Mouse (Mus musculus) CD8-positive naive resting alpha-beta T cell, adult 2 months (primary cell): ENCODE results near the gene Cxcr5.

ENCODE experiments used
- DNase-seq, 2 experiments: peaks; one replicate each; pipeline ENCODE4 v3.0.0; 2022; ENCODE audit warnings: low read depth in 2 of 2, low spot score in 2 of 2

Cxcr5 gene

DNA sequence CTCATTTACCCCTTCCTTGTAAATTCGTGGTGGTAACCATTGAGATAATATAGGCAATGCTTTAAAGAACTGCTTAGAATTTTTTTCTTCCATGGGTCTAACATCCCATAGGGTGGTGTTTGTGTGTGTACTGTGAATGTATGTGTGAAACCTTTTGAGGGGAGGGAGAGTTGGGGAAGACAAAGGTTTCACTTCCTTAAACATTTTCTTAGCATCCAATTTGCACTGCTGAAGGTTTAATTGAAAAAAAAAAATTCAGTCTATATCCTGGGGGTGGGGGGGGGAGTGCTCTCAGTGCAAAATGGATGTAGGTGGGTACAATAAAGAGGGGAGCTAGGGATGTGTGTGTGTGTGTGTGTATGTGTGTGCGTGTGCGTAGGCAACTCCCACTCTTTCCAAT lies 79.6 kb downstream of the Cxcr5 start:
- no peak for DNase-seq

DNA sequence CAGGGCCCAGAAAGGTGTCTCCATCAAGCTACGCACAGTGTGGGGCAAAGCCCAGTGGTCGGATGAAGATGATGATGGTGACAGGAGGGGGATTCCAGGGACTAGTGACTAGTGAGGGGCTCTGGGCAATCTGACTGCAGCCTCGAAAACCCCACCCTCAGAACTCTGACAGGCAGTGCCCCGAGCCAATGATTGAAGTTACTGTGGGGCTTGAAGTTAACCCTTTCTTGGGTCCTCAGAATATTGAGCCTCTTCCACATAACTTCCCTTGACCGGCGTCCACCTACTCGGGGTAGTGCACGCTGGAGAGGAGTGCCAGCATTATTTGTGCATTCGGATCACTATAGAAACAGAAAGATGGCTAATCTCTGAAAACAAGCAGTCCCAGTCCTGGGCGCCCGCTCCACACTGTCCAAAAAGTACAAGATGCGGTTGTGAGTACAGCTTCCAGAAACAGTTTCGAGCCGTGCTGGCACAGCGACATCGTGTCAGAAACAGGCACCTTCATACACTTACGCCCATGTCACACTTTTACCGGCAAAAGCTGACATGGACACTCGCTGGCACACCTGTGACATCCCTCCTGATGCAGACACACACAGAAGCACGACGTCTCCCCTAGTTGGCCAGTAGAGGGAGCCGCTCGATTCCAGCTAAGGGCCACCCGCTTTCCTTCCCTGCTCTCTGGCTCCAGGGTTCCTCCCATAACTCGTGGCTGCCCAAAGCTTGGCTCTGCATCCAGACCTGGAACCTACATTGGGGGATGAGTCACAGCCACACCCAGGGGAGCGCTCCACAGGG lies 81.8 kb downstream of the Cxcr5 start:
- DNase-seq = peak; percentile 66 to 77

DNA sequence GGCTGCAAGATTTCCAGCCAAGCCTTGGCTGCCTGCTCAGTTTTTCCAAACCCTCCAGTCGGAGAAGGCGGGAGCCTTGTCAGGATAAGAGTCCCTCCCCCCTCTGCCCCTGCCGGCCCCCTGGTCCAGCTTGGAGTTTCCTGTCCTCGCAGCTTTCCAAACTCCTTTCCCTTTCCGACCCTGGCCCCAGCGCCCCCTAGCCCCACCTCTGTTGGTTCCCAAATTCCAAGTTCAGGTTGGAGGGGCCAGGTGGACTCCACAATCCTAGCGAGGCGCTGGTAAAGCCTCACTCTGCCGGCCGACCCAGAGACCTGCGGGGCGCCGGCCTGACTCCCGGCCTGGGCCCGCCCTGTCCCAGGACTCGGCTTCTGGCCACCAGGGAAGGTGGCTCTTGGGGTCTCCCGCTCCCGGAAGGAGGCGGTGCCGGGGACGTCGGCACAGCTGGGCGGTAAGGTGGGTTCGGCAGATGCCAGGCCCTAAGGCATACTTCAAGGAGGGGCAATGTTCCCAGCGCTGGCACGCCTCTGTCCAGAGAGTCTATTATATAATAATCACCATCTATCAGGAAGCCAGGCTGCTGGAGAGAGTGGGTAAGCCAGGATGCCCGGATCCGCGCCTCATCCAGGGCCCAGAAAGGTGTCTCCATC lies 82.6 kb downstream of the Cxcr5 start:
- no peak for DNase-seq

DNA sequence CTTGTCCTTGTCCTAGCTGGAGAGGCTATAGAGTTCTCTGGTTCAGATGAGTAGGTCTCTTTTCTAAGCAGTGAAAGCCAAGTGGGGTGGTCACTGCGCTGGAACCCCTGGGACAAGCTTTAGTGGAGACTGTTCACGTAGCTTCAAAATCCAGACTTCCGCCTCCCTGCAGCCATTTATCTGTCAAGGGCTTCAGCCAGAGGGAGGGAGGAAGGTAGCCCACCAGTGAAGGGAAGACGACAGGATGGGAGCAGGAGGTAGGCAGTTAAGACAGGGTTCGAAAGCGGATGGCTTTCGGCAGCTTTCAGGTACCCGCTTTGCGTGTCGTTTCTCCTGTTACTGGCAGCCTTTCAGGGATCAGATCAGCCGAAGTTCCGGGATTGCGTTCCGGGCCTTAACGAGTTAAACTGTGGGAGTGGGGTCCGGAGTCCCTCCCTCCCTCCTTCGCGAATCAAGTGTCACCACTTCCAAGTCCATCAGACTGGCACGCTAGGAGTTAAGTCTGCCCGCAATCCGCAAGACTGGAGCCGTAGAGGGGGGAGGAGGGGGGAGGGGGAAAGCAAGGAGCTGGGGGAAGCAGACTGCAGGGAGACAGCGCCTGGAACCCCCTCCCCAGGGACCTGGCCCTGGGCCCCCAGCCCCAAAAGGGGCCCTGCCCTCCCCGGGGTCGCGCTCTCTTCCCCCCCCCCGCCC lies 83.3 kb downstream of the Cxcr5 start:
- no peak for DNase-seq

DNA sequence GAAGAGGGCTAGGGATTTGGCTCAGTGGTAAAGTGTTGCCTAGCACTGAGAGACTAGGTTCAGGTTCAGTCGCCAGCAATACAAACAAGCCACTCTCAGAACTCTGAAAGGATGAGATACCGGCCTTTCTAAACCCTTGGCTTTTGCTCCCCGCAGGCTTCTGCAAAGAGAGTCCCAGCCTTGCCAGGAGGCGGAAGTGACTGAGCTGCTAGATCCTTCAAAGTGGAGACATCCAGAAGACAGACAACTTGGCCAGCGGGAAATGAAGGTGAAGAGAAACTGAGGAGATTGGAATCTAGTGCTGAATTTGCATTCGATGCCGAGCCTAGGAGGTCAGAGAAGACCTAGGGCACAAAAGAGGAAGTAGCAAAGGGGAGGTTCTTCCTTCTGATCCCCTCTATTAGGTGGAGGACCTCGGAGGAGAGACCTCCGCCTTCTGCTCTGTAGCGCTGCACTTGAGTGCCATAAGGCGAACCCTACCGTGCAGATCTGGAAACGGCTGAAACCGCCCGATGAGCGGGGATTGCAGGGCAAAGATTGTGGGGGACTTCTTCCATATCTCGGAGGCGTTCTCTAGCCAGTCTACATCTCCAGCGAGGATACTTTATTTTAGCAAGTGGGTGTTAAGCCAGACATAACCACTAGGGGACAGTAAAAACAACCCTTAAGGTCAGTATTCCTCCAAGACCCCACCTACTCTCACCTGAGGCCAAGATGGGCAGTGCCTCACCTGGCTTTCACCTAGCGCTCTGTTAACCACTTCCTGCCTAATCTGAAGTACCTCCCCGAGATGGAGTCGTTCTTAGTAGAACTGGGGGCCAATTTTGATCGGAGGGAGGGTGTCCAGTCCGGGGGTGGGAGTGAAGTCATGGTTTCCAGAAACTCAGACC lies 84.1 kb downstream of the Cxcr5 start:
- peak in 1 of 2 experiments; percentile 58 for DNase-seq

DNA sequence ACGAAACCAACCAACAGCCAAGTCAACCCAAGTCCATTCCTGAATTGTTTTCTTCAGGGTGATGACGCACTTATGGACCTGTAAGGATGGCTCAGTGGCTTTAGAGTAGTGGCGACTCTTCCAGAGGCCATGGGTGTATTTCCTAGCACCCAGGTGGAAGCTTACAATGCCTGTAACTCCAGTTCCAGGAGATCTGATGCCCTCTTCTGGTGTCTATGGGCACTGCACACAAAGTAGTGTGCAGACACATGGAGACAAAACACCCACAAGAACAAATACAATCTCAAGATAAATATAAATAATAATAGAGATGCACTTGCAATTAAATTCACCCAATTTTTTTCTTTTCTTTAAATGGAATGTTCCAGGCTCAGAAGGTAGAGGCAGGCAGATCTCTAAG lies 85.7 kb downstream of the Cxcr5 start:
- no peak for DNase-seq

DNA sequence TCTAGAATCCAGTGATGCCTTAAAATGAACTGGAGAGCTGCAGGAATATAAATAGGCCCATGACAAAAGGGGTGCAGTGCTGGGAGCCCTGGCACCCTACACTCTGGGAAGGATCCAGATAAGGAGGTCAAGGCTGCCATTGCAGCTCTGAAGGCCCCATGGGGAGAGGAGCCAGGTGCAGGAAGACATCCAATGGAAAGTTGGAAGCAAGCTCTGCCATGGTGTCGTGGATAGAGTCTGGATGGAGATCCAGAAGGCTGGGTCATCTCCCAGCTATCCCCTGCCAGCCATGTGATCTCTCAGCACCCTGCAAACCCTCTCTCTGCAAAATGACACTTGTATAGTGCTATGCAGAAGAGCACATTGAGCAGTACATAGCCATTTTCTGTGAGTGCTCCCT lies 87.3 kb downstream of the Cxcr5 start:
- DNase-seq = no peak

DNA sequence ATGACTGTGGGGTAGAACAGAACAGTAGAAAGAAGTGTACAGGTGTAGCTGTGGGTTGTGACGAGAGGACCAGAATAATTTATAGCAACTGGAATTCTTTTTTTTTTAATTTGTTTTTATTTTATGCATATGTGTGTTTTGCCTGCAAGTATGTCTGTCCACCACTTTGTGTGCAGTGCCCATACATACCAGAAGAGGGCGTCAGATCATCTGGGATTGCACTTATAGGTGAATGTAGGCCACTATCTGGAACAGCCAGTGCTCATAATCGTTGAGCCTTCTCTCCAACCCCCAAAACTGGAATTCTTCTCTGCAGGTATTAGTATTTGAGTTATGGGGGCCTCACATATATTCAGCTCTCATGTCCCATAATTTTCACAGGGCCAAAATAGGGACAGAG lies 88.5 kb downstream of the Cxcr5 start:
- DNase-seq = no peak

DNA sequence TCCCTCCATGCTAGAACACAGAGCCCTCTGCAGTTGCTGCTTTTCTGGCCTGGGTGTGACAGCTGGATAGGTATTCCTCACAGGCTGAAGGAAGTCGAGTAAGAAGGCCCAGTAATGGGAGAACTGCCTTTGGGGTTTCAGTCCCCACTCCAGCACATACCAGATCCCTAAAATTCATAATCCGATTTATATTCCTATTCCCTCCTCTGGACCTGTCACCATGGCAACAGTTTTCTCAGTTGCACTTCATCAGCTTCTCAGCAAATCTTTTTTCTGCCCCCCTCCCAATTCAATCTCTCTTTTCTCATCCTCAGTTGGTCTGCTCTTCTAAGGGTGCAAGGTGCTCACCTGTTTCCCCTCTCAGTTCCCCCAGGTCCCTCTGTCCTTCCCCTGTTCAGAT lies 92.9 kb downstream of the Cxcr5 start:
- no peak for DNase-seq

DNA sequence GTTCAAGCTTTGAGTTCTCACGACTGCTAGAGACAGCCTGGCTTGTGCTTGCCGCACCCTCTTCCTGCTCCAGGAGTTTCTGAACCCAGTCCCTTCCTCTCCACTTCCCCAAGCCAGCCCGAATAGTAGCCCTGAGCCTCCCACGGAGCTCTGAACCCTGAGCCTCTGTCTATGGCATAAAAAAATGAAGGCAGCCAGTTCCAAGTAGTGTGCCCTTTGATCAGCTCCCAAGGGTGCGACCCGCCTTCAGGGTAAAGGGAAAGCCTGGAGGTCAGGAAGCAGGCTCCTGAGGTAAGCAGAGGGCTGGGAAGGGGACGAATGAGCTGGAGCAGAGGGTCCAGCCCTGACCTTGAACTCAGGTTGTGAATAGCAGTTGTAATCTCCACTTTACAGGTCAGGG lies 93.5 kb downstream of the Cxcr5 start:
- DNase-seq = no peak

DNA sequence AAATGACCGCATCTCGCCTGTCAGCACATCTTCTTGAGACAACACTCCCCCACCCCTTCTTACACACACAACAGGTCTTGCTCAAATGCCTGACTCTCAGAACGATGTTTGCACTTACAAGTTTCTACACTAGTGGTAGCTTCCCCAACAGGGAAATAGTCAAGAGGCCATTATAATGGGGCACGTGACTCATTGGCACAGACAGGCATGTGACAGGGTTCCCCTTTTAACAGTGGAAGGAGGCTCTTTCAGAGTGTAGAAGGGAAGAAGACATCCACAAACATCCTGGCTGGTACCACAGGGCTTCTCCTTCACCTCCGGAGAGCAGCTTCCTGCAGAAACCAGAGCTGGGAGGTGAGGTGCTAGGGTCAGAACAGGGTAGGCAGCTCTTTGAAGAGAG lies 99.7 kb downstream of the Cxcr5 start:
- no peak for DNase-seq
